In genomic region chr7:96678236-96678635, GRCm38 (mm10) we compare ENCODE assay signal across 17 mouse cellular contexts.
"Had no signal": no experiment of that assay in that cellular context is flagged by ENCODE, and none has a peak within 500 bp of the region (broad histone marks: within the 10 kb centered on the region; RNA-seq: fewer than 3 reads in every experiment).

No protein-coding gene starts in this region.

- H3K9me3 ChIP-seq: liver, embryonic 15.5 days; megakaryocyte, embryonic 14.5 days; midbrain, embryonic 13.5 days; midbrain, embryonic 15.5 days; neural tube, embryonic 12.5 days; stomach, embryonic 15.5 days had no signal

- H3K27ac ChIP-seq: liver, embryonic 15.5 days; macrophage; midbrain, embryonic 13.5 days; midbrain, embryonic 15.5 days; neural tube, embryonic 12.5 days; stomach, embryonic 15.5 days; stomach, postnatal 0 days had no signal

- H3K4me3 ChIP-seq: liver, embryonic 15.5 days; megakaryocyte, embryonic 14.5 days; midbrain, embryonic 13.5 days; midbrain, embryonic 15.5 days; neural tube, embryonic 12.5 days; stomach, embryonic 15.5 days had no signal

- H3K36me3 ChIP-seq: liver, embryonic 15.5 days; midbrain, embryonic 13.5 days; midbrain, embryonic 15.5 days; neural tube, embryonic 12.5 days; stomach, embryonic 15.5 days had no signal

- H3K9ac ChIP-seq: liver, embryonic 15.5 days; liver, postnatal 0 days; midbrain, embryonic 13.5 days; midbrain, embryonic 15.5 days; neural tube, embryonic 12.5 days; stomach, embryonic 15.5 days had no signal

- H3K27me3 ChIP-seq: liver, embryonic 15.5 days; midbrain, embryonic 15.5 days; neural tube, embryonic 12.5 days; stomach, embryonic 15.5 days had no signal

- ATAC-seq: liver, postnatal 0 days; midbrain, embryonic 13.5 days; midbrain, embryonic 15.5 days had no signal

- DNase-seq: liver, postnatal 0 days; lung, adult 2 months; lung, postnatal 10 days; lung, postnatal 36 days; right cerebral cortex, postnatal 25 days; thymus, adult 2 months; thymus, postnatal 25 days; thymus, postnatal 4 days had no signal

- H3K4me1 ChIP-seq: liver, embryonic 15.5 days; megakaryocyte, embryonic 14.5 days; stomach, embryonic 15.5 days had no signal

- H3K4me2 ChIP-seq: liver, embryonic 15.5 days; midbrain, embryonic 11.5 days; midbrain, embryonic 13.5 days; midbrain, embryonic 15.5 days; neural tube, embryonic 12.5 days; stomach, embryonic 15.5 days had no signal
